Mouse (Mus musculus): ENCODE data around the gene Dcaf1.

DNA sequence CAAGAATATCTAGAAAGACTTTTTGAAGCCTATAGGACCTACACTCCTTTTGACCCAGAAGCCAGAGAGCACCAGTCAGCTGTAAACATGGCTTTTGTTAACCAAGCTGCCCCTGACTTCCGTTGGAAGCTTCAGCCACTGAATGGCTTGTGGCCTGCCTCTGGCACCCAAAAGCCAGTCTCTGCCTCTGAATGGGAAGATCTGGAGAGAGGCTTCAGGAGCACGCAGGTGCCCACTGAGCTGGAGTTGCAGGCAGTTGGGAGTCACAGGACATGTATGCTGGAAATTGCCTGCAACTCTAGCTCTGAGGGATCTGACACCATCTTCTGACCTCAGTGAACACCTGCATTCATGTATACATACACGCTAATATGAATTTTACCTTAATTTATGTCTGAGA is 41.6 kb upstream of the Dcaf1 start:
- TF ChIP-seq NELFE (IDR thresholded peaks at IDR 0.05; ENCODE audit: low read depth, low read length) (no peak), EP300 (IDR thresholded peaks at IDR 0.05; ENCODE audit: low read length) (no peak), MYC (IDR thresholded peaks at IDR 0.05; ENCODE audit: low read depth, low read length) (no peak), JUN (IDR thresholded peaks at IDR 0.05; ENCODE audit: insufficient read depth, low read depth, low read length) (no peak), POLR2A (IDR thresholded peaks at IDR 0.05; ENCODE audit: low read depth, low read length) (no peak), CTCF (conservative IDR thresholded peaks at IDR 0.05 in 1 of 2, IDR thresholded peaks at IDR 0.05 in 1 of 2; ENCODE audit: low read depth in 2 of 2, low read length in 2 of 2) (no peak), SMC3 (IDR thresholded peaks at IDR 0.05; ENCODE audit: low read depth, low read length) (no peak), POLR2AphosphoS2 (IDR thresholded peaks at IDR 0.05; ENCODE audit: low read depth, low read length) (no peak), ZNF384 (IDR thresholded peaks at IDR 0.05; ENCODE audit: low read depth, low read length) (no peak), USF2 (conservative IDR thresholded peaks at IDR 0.05; ENCODE audit: low read depth, low read length) (no peak), USF1 (IDR thresholded peaks at IDR 0.05; ENCODE audit: low read depth, low read length) (no peak), ELF1 (IDR thresholded peaks at IDR 0.05; ENCODE audit: low read depth, low read length) (no peak)
